Mouse (Mus musculus): ENCODE data around the gene Casc3. TPM values are rescaled to one million over a fixed set of nuclear protein-coding genes. Genes with fewer than 3 reads are reported as not detected.

The Casc3 gene
- 22.3 and 23.1 TPM in 2 replicates for polyA plus RNA-seq (2015; fragmentation: Nextera tagmentation; extraction: Ambion mirVana)

DNA sequence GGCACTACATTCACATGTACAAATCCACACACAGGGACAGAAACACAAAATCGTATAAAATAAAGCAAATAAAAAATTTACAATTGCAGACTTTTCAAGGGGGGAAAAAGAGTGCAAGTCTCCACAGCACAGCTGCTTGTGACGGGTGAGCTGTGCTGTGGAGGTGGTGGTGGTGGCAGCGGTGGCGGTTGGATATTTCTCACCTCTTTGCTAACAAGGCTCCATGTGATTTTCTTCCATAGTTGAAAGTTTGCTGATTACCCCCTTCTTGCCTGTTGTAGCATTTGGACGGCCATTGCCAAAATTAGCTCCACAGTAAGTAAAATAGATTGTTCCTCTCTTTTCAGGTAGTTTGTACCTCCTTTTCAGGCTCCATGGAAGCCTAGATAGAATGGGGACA lies at the start of gene Casc3:
TSS of gene Casc3 (plus strand) at position 301 of the 400 bp plus-strand sequence.
- no peaks in the 10 kb centered on the region for H3K9me3 ChIP-seq
- H3K36me3 ChIP-seq: peaks cover 88% of the 10 kb centered on the region
- H3K27ac ChIP-seq (replicated peaks): peak within 1 kb of the TSS; percentile 21
- WGBS: 91% methylated on average over 5 of the region's 5 CpGs
- no peak within 1 kb of the TSS for H3K4me3 ChIP-seq
- peaks cover 26% of the 10 kb centered on the region for H3K4me1 ChIP-seq
- no peaks in the 10 kb centered on the region for H3K27me3 ChIP-seq (replicated peaks)
- peak within 1 kb of the TSS; percentile 59 for H3K9ac ChIP-seq
- no peak for ATAC-seq (ENCODE audit: extremely low read depth, insufficient number of reproducible peaks, low FRiP score, low TSS enrichment)
- no peak within 1 kb of the TSS for H3K4me2 ChIP-seq

DNA sequence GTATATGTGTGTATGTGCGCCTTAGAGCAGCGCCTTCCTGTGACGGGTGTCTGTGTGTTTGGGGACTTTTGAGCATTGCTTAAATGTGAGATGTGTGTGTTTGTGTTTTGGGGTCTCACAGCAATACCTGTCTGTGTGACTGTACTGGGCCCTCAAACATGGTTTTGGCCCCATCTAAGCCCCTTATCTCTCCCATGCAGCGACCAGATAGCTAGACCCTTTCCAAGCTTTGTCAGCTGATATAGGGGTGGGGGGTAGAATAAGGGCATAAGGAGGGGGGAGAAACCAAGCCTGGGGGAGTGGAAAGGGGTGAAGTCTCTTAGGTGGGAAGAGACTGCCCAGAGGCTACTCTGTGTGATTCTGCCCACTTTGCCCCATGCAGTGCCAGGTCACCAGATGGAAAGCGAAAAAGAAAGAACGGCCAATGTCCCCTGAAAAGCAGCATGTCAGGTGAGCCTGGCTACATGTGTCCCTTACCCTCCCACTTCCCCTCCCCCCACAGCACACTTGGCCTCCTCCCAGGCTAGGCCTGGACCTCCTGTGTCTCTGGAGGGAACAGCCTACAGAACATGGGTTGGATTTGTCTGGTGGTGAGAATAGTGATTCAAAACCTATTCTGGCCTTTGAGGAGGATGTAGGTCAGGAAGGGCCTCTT lies 48.9 kb upstream of the Casc3 start:
- peaks cover 61% of the 10 kb centered on the region for H3K36me3 ChIP-seq
- peaks cover 57% of the 10 kb centered on the region for H3K4me1 ChIP-seq
- peak overlapping the region; percentile 30; the same call in 1 of the 2 replicates for H3K27ac ChIP-seq (replicated peaks)
- no peaks in the 10 kb centered on the region for H3K9me3 ChIP-seq
- ATAC-seq (ENCODE audit: extremely low read depth, insufficient number of reproducible peaks, low FRiP score, low TSS enrichment): no peak
- H3K9ac ChIP-seq: peak overlapping the region; percentile 57; the same call in 1 of the 2 replicates
- no peak overlapping the region for H3K4me2 ChIP-seq
- WGBS: 77% methylated on average over 6 of the region's 6 CpGs
- no peak overlapping the region for H3K4me3 ChIP-seq
- no peaks in the 10 kb centered on the region for H3K27me3 ChIP-seq (replicated peaks)

DNA sequence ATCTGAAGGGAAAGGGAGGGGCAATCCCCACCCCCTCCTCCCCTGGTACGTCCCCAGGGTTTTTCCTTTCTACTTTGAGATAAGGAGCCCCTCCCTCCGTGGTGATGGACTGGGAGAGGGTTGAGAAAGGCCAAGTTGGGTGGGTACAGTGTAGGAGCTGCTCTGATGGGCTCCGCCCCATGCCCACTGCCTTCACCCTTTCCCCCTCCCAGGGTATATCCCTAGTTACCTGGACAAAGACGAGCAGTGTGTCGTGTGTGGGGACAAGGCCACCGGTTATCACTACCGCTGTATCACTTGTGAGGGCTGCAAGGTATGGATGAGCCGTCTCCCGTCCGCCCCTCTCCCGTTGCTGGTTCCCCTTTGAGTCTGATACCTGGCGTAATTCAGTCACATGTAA lies 48.0 kb upstream of the Casc3 start:
- H3K4me1 ChIP-seq: peaks cover 49% of the 10 kb centered on the region
- no peak overlapping the region for H3K4me3 ChIP-seq
- ATAC-seq (ENCODE audit: extremely low read depth, insufficient number of reproducible peaks, low FRiP score, low TSS enrichment): no peak
- H3K36me3 ChIP-seq: peaks cover 69% of the 10 kb centered on the region
- H3K4me2 ChIP-seq: no peak overlapping the region
- H3K27me3 ChIP-seq (replicated peaks): no peaks in the 10 kb centered on the region
- 70% methylated on average over 12 of the region's 12 CpGs for WGBS
- H3K9ac ChIP-seq: no peak overlapping the region; the same call in 1 of the 2 replicates
- no peak overlapping the region for H3K27ac ChIP-seq (replicated peaks)
- H3K9me3 ChIP-seq: no peaks in the 10 kb centered on the region

DNA sequence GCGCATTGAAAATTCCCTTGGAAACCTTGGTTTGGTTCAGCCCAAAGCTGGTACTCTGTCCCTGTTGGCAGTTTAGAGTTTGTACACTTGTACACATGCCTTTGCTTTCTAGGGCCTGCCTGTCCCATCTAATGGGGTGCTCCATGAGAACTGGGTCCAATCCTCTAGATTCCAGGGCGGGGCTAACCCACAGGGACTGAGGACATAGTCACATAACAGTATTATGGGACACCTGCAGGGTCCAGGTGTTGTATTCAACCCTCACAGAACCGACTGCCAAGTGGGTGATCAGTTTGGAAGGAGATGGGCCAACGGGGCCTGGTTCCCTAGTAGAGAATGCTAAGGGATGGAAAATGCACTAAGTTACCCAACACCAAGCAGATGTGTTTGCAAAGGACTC lies 42.8 kb upstream of the Casc3 start:
- Histone ChIP-seq H3K36me3 (peaks cover 84% of the 10 kb centered on the region), H3K9me3 (no peaks in the 10 kb centered on the region), H3K4me1 (peaks cover 38% of the 10 kb centered on the region), H3K9ac (peak overlapping the region; percentile 4; the same call in 1 of the 2 replicates), H3K4me2 (no peak overlapping the region), H3K27ac (replicated peaks) (no peak overlapping the region), H3K27me3 (replicated peaks) (no peaks in the 10 kb centered on the region), H3K4me3 (no peak overlapping the region)
- ATAC-seq (ENCODE audit: extremely low read depth, insufficient number of reproducible peaks, low FRiP score, low TSS enrichment): no peak
- WGBS: 88% methylated on average over 4 of the region's 4 CpGs

- Histone ChIP-seq H3K27ac (replicated peaks) (peak overlapping the region; percentile 21; the same call in 1 of the 2 replicates), H3K27me3 (replicated peaks) (no peaks in the 10 kb centered on the region), H3K36me3 (peaks cover 74% of the 10 kb centered on the region), H3K4me2 (no peak overlapping the region), H3K4me1 (peaks cover 48% of the 10 kb centered on the region), H3K9me3 (no peaks in the 10 kb centered on the region), H3K9ac (no peak overlapping the region), H3K4me3 (no peak overlapping the region)
- no peak for ATAC-seq (ENCODE audit: extremely low read depth, insufficient number of reproducible peaks, low FRiP score, low TSS enrichment)
- WGBS: 59% methylated on average over 17 of the region's 17 CpGs
Observed at GRCm38 (mm10) chr11:98762756-98763501, 41.8 kb upstream of the Casc3 start.

DNA sequence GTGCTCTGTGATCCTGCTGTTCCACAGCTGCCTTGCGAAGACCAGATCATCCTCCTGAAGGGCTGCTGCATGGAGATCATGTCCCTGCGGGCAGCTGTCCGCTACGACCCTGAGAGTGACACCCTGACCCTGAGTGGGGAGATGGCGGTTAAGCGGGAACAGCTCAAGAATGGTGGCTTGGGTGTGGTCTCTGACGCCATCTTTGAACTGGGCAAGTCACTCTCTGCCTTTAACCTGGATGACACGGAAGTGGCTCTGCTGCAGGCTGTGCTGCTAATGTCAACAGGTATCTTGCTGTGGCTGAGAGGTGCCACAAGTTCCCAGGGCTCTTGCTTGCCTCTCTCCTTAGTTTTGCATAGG lies 41.2 kb upstream of the Casc3 start:
- WGBS: 83% methylated on average over 8 of the region's 8 CpGs
- Histone ChIP-seq H3K27me3 (replicated peaks) (no peaks in the 10 kb centered on the region), H3K4me1 (peaks cover 54% of the 10 kb centered on the region), H3K9me3 (no peaks in the 10 kb centered on the region), H3K4me2 (no peak overlapping the region), H3K4me3 (no peak overlapping the region), H3K27ac (replicated peaks) (no peak overlapping the region; the same call in 1 of the 2 replicates), H3K36me3 (peaks cover 72% of the 10 kb centered on the region), H3K9ac (no peak overlapping the region)
- ATAC-seq (ENCODE audit: extremely low read depth, insufficient number of reproducible peaks, low FRiP score, low TSS enrichment): no peak

DNA sequence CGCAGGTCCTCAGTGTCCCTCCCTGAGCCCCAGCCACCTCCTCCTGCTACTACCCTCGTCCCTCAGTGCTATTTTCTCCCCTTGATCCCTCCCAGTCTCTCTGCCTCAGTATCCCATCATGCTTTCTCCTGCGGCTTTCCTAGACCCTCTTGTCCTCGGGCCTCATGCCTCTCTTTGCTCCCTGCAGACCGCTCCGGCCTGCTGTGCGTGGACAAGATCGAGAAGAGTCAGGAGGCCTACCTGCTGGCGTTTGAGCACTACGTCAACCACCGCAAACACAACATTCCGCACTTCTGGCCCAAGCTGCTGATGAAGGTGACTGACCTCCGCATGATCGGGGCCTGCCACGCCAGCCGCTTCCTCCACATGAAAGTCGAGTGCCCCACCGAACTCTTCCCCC lies 40.6 kb upstream of the Casc3 start:
- Histone ChIP-seq H3K4me1 (peaks cover 60% of the 10 kb centered on the region), H3K9me3 (no peaks in the 10 kb centered on the region), H3K4me2 (no peak overlapping the region), H3K27me3 (replicated peaks) (no peaks in the 10 kb centered on the region), H3K9ac (peak overlapping the region; percentile 33; the same call in 1 of the 2 replicates), H3K4me3 (no peak overlapping the region), H3K27ac (replicated peaks) (no peak overlapping the region), H3K36me3 (peaks cover 72% of the 10 kb centered on the region)
- 85% methylated on average over 18 of the region's 18 CpGs for WGBS
- ATAC-seq (ENCODE audit: extremely low read depth, insufficient number of reproducible peaks, low FRiP score, low TSS enrichment): no peak

DNA sequence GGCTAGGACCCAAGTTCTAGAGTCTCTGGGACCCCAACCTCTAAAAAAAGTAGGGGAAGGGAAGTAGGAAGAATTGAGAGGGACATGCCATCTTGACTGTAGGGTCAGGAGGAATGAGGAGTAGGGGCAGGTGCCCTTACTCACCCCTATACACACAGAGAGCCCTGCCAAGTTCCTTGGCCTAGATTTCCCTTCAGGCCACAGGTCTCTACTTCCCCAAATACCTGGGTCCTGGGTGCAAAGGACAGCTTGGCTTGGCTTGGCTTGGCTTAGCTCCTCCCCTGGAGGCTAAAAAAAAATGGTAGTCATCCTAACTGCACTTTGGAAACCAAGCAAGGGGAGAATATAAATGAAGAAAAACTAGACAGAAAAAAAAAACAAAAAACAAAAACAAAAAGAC lies 40.0 kb upstream of the Casc3 start:
- no peak overlapping the region for H3K4me3 ChIP-seq
- H3K9ac ChIP-seq: peak overlapping the region; percentile 33; the same call in 1 of the 2 replicates
- peaks cover 66% of the 10 kb centered on the region for H3K4me1 ChIP-seq
- H3K27ac ChIP-seq (replicated peaks): peak overlapping the region; percentile 95; the same call in 1 of the 2 replicates
- peaks cover 74% of the 10 kb centered on the region for H3K36me3 ChIP-seq
- no peaks in the 10 kb centered on the region for H3K9me3 ChIP-seq
- ATAC-seq (ENCODE audit: extremely low read depth, insufficient number of reproducible peaks, low FRiP score, low TSS enrichment): no peak
- no peaks in the 10 kb centered on the region for H3K27me3 ChIP-seq (replicated peaks)
- H3K4me2 ChIP-seq: no peak overlapping the region

- Histone ChIP-seq H3K9me3 (no peaks in the 10 kb centered on the region), H3K4me2 (peak overlapping the region; percentile 18), H3K27ac (replicated peaks) (peak overlapping the region; percentile 95), H3K27me3 (replicated peaks) (no peaks in the 10 kb centered on the region), H3K4me3 (no peak overlapping the region), H3K9ac (peak overlapping the region; percentile 68), H3K36me3 (peaks cover 74% of the 10 kb centered on the region), H3K4me1 (peaks cover 75% of the 10 kb centered on the region)
- 38% methylated on average over 8 of the region's 9 CpGs for whole genome bisulfite sequencing
- no peak for ATAC-seq (ENCODE audit: extremely low read depth, insufficient number of reproducible peaks, low FRiP score, low TSS enrichment)
Observed at GRCm38 (mm10) chr11:98765421-98766309, 39.0 kb upstream of the Casc3 start.

DNA sequence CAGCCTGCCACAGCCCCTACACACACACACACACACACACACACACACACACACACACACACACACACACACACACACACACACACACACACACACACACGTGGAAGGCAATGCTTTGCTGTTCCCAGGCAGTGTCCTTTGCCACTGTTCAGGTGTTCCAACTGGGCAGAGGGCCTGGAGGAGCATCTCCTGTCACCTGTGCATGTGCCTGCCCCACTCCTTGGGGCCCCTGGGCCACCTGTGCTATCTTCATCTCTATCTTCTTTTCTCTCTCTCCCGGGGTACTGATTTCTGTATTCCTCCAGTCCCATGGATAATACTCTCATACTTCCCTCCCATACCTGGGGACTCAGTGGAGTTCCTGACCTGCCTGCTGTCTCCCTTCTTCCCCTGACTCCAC lies 38.4 kb upstream of the Casc3 start:
- 40% methylated on average over 1 of the region's 2 CpGs for WGBS
- Histone ChIP-seq H3K4me3 (no peak overlapping the region), H3K9me3 (no peaks in the 10 kb centered on the region), H3K27me3 (replicated peaks) (no peaks in the 10 kb centered on the region), H3K4me2 (peak overlapping the region; percentile 18; the same call in 1 of the 2 replicates), H3K27ac (replicated peaks) (peak overlapping the region; percentile 95), H3K9ac (peak overlapping the region; percentile 83), H3K36me3 (peaks cover 74% of the 10 kb centered on the region), H3K4me1 (peaks cover 81% of the 10 kb centered on the region)
- ATAC-seq (ENCODE audit: extremely low read depth, insufficient number of reproducible peaks, low FRiP score, low TSS enrichment): no peak

- Histone ChIP-seq H3K36me3 (peaks cover 72% of the 10 kb centered on the region), H3K9me3 (no peaks in the 10 kb centered on the region), H3K4me2 (peak overlapping the region; percentile 71), H3K27ac (replicated peaks) (peak overlapping the region; percentile 95), H3K4me3 (no peak overlapping the region), H3K4me1 (peaks cover 85% of the 10 kb centered on the region), H3K9ac (peak overlapping the region; percentile 83), H3K27me3 (replicated peaks) (no peaks in the 10 kb centered on the region)
- 56% methylated on average over 5 of the region's 5 CpGs for WGBS
- no peak for ATAC-seq (ENCODE audit: extremely low read depth, insufficient number of reproducible peaks, low FRiP score, low TSS enrichment)
Observed at GRCm38 (mm10) chr11:98766816-98767215, 37.9 kb upstream of the Casc3 start.
